Mouse (Mus musculus): ENCODE measurements at regions not wholly inside any gene's neighbourhood (a gene's known extent, or its start where the extent isn't known, plus 50 kb on each side); places are given as distances from the start of the nearest gene placed in this dataset.

DNA sequence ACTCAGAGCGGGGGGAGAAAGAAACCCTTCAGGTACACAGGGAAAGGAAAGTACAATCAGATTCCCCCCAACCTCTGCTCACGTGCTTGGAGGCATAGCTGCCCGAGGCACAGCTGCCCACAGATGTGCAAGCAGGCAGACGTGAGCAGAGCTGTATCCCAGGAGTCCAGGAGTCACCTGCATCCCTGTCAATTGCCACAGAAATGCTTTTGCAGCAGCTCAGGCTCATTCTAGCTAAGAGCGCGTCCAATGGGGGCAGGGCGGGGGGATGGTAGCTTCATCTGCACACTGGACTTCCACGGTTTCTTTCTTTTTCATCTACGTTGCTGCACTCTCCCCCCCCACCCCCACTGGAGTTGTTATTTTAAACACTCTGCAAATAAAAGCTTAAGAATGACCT is 66.0 kb upstream of the Fat4 start:
- intact Hi-C loops (cut with DNase I), result no loop called here
- H3K4me3 ChIP-seq, result no peak overlapping the region
- H3K27me3 ChIP-seq (ENCODE audit: control insufficient read depth, insufficient read depth, low read length), result no peaks in the 10 kb centered on the region
- 69% methylated on average over 9 of the region's 9 CpGs for WGBS
- TF ChIP-seq CTCF (IDR thresholded peaks at IDR 0.05), result no peak
- no peak for TF ChIP-seq EP300 (IDR thresholded peaks at IDR 0.05; ENCODE audit: insufficient read depth, low read depth, low read length)
- TF ChIP-seq POLR2A (IDR thresholded peaks at IDR 0.05; ENCODE audit: insufficient read depth, low read depth, low read length), result no peak
- H3K27ac ChIP-seq, result no peak overlapping the region
- no peaks in the 10 kb centered on the region for H3K4me1 ChIP-seq (ENCODE audit: control insufficient read depth, insufficient read depth, low read length)
- no peaks in the 10 kb centered on the region for H3K36me3 ChIP-seq (ENCODE audit: control insufficient read depth, insufficient read depth, low read length)
- H3K79me2 ChIP-seq (replicated peaks; ENCODE audit: control insufficient read depth, insufficient read depth, low read length), result no peaks in the 10 kb centered on the region
- no peak overlapping the region for H3K9ac ChIP-seq (ENCODE audit: low read depth, low read length)
- DNase-seq, result no peak

DNA sequence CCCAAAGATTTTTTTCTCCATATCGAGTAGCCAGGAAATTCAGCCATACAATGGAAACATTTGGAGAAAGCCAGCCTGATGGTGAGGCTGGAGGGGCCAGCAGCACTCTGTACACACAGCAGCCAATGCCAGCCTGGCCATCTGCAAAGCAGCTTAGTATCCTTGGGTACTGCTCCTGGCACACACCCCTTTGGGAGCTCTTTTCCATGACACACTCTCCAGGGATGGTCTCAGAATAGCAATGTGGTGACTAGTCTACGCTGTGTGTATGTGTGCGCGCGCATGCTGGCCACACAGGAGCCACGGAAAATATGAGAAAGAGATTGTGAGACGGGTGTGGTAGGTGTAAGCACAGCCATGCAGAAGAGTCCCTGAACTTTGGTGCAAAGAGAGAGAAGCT is 66.4 kb upstream of the Fat4 start:
- no peak overlapping the region for H3K27ac ChIP-seq
- WGBS, result 55% methylated on average over 7 of the region's 7 CpGs
- intact Hi-C loops (cut with DNase I), result no loop called here
- DNase-seq, result no peak
- no peak overlapping the region for H3K9ac ChIP-seq (ENCODE audit: low read depth, low read length)
- H3K79me2 ChIP-seq (replicated peaks; ENCODE audit: control insufficient read depth, insufficient read depth, low read length), result no peaks in the 10 kb centered on the region
- H3K27me3 ChIP-seq (ENCODE audit: control insufficient read depth, insufficient read depth, low read length), result no peaks in the 10 kb centered on the region
- no peaks in the 10 kb centered on the region for H3K36me3 ChIP-seq (ENCODE audit: control insufficient read depth, insufficient read depth, low read length)
- H3K4me3 ChIP-seq, result no peak overlapping the region
- TF ChIP-seq CTCF (IDR thresholded peaks at IDR 0.05), result no peak
- no peak for TF ChIP-seq EP300 (IDR thresholded peaks at IDR 0.05; ENCODE audit: insufficient read depth, low read depth, low read length)
- TF ChIP-seq POLR2A (IDR thresholded peaks at IDR 0.05; ENCODE audit: insufficient read depth, low read depth, low read length), result no peak
- no peaks in the 10 kb centered on the region for H3K4me1 ChIP-seq (ENCODE audit: control insufficient read depth, insufficient read depth, low read length)

DNA sequence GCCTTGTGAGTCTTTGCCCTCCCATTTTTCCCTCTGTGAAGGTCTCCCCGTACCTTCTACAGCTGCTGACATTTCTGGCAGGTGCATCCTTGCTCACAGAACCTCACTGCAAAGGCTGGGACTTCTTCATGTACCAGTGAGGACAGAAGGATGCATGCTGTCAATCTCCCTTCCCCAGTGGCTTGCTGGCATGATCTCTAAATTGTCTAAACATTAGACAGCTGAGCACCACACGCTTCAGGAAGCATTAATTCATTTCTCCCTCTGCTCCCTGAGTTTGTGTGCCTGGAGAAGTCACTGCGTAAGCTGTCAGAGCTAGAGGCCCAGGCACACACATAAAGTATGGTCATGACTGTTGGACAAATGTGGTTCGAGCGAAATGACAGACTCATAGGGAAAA is 69.1 kb upstream of the Fat4 start:
- intact Hi-C loops (cut with DNase I), result no loop called here
- no peak overlapping the region for H3K4me3 ChIP-seq
- DNase-seq, result no peak
- H3K27ac ChIP-seq, result no peak overlapping the region
- no peaks in the 10 kb centered on the region for H3K27me3 ChIP-seq (ENCODE audit: control insufficient read depth, insufficient read depth, low read length)
- no peaks in the 10 kb centered on the region for H3K79me2 ChIP-seq (replicated peaks; ENCODE audit: control insufficient read depth, insufficient read depth, low read length)
- H3K36me3 ChIP-seq (ENCODE audit: control insufficient read depth, insufficient read depth, low read length), result no peaks in the 10 kb centered on the region
- TF ChIP-seq POLR2A (IDR thresholded peaks at IDR 0.05; ENCODE audit: insufficient read depth, low read depth, low read length) (no peak), CTCF (IDR thresholded peaks at IDR 0.05) (no peak), EP300 (IDR thresholded peaks at IDR 0.05; ENCODE audit: insufficient read depth, low read depth, low read length) (no peak)
- no peaks in the 10 kb centered on the region for H3K4me1 ChIP-seq (ENCODE audit: control insufficient read depth, insufficient read depth, low read length)
- 92% methylated on average over 5 of the region's 5 CpGs for WGBS
- H3K9ac ChIP-seq (ENCODE audit: low read depth, low read length), result no peak overlapping the region

DNA sequence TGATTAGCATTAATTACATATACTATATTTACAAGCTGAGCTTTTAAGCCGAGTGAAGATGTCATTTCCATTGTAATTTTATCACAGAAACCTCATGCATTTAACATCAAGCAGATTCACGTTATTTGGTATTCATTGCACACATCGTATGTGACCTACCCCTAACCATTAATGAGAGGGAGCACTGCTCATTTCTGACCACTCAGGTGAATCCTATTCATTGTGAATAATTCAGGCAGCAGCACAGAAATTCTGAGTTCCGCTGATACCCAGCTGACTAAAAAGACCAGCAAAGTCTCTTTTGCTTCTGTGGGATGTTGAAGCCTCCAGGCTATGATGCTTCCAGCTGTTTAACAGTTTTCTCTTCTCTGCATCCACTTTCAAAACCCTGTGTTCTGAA is 74.3 kb upstream of the Fat4 start:
- no peaks in the 10 kb centered on the region for H3K36me3 ChIP-seq (ENCODE audit: control insufficient read depth, insufficient read depth, low read length)
- H3K9ac ChIP-seq (ENCODE audit: low read depth, low read length), result no peak overlapping the region
- TF ChIP-seq POLR2A (IDR thresholded peaks at IDR 0.05; ENCODE audit: insufficient read depth, low read depth, low read length) (no peak), CTCF (IDR thresholded peaks at IDR 0.05) (no peak), EP300 (IDR thresholded peaks at IDR 0.05; ENCODE audit: insufficient read depth, low read depth, low read length) (no peak)
- WGBS, result 89% methylated on average over 4 of the region's 4 CpGs
- intact Hi-C loops (cut with DNase I), result no loop called here
- no peaks in the 10 kb centered on the region for H3K27me3 ChIP-seq (ENCODE audit: control insufficient read depth, insufficient read depth, low read length)
- H3K79me2 ChIP-seq (replicated peaks; ENCODE audit: control insufficient read depth, insufficient read depth, low read length), result no peaks in the 10 kb centered on the region
- DNase-seq, result no peak
- H3K27ac ChIP-seq, result no peak overlapping the region
- H3K4me1 ChIP-seq (ENCODE audit: control insufficient read depth, insufficient read depth, low read length), result no peaks in the 10 kb centered on the region
- H3K4me3 ChIP-seq, result no peak overlapping the region

- no peak overlapping the region for H3K27ac ChIP-seq
- no peak for DNase-seq
- H3K9ac ChIP-seq (ENCODE audit: low read depth, low read length), result no peak overlapping the region
- TF ChIP-seq CTCF (IDR thresholded peaks at IDR 0.05) (peak; percentile 28), EP300 (IDR thresholded peaks at IDR 0.05; ENCODE audit: insufficient read depth, low read depth, low read length) (no peak)
- intact Hi-C loops (cut with DNase I), result no loop called here
- H3K36me3 ChIP-seq (ENCODE audit: control insufficient read depth, insufficient read depth, low read length), result no peaks in the 10 kb centered on the region
- no peaks in the 10 kb centered on the region for H3K79me2 ChIP-seq (replicated peaks; ENCODE audit: control insufficient read depth, insufficient read depth, low read length)
- H3K4me1 ChIP-seq (ENCODE audit: control insufficient read depth, insufficient read depth, low read length), result no peaks in the 10 kb centered on the region
- 86% methylated on average over 8 of the region's 8 CpGs for WGBS
- H3K27me3 ChIP-seq (ENCODE audit: control insufficient read depth, insufficient read depth, low read length), result no peaks in the 10 kb centered on the region
- no peak overlapping the region for H3K4me3 ChIP-seq
These were observed 75.1 kb upstream of the Fat4 start for GRCm38 (mm10) chr3:38811635-38812034.

DNA sequence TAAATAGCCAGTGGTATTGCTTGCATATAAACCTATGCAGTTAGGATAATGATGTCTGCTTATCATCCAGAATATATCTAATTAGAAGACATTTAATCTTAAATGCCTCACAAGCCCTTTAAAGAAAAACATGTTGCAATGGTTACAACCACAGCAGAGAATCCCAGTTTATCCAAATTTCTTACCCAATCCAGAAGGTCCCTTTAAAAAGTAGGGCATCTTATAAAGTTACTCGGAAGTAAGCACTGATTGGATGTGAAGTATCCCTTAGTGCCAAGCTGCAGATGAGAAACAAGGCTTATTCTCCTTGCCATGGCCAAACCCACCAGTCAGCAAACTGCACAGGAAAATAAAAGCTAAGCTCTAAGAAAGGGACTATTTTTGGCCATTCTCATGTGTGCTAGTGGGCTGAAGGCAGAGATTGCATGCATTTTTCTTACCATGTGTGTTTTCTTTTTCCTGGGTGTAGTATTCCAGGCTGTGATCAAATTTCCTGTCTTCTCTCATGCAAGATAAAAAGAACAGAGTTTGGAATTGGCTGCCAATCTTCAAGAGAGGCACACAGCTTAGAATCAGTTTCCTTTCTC is 80.2 kb upstream of the Fat4 start:
- no peaks in the 10 kb centered on the region for H3K4me1 ChIP-seq (ENCODE audit: control insufficient read depth, insufficient read depth, low read length)
- intact Hi-C loops (cut with DNase I), result no loop called here
- no peak overlapping the region for H3K4me3 ChIP-seq
- no peaks in the 10 kb centered on the region for H3K79me2 ChIP-seq (replicated peaks; ENCODE audit: control insufficient read depth, insufficient read depth, low read length)
- no peak for TF ChIP-seq EP300 (IDR thresholded peaks at IDR 0.05; ENCODE audit: insufficient read depth, low read depth, low read length)
- TF ChIP-seq CTCF (IDR thresholded peaks at IDR 0.05), result no peak
- no peak for TF ChIP-seq POLR2A (IDR thresholded peaks at IDR 0.05; ENCODE audit: insufficient read depth, low read depth, low read length)
- H3K27ac ChIP-seq, result no peak overlapping the region
- H3K36me3 ChIP-seq (ENCODE audit: control insufficient read depth, insufficient read depth, low read length), result no peaks in the 10 kb centered on the region
- no peak for DNase-seq
- no peak overlapping the region for H3K9ac ChIP-seq (ENCODE audit: low read depth, low read length)
- H3K27me3 ChIP-seq (ENCODE audit: control insufficient read depth, insufficient read depth, low read length), result no peaks in the 10 kb centered on the region
- 38% methylated on average over 1 of the region's 1 CpGs for WGBS
